Mouse (Mus musculus) hindbrain, embryonic 13.5 days (tissue): ENCODE measurements around the gene Nkapl. TPM values are rescaled to one million over a fixed set of nuclear protein-coding genes. Genes with fewer than 3 reads are reported as not detected.

Source experiments
- ATAC-seq: fragments of 200-750 bp; cut with Nextera tagmentation; 2 replicates; pipeline ENCODE4 v1.8.0; 2017; ENCODE audit warnings: moderate TSS enrichment; ENCODE audit not compliant: low FRiP score
- H3K27ac ChIP-seq: fragments of 300-500 bp; sonication (generic); 2 replicates; pipeline ENCODE4 v1.5.1; 2015; ENCODE audit warnings: inconsistent platforms, mild to moderate bottlenecking, moderate library complexity
- H3K27me3 ChIP-seq: fragments of 300-500 bp; sonication (generic); 2 replicates; pipeline ENCODE4 v1.6.1; 2015; ENCODE audit warnings: mild to moderate bottlenecking, inconsistent platforms
- H3K36me3 ChIP-seq: fragments of 300-500 bp; sonication (generic); 2 replicates; pipeline ENCODE4 v1.6.1; 2015; ENCODE audit warnings: mild to moderate bottlenecking, inconsistent platforms
- H3K4me1 ChIP-seq: fragments of 300-500 bp; sonication (generic); replicated peaks from 2 replicates; pipeline ENCODE4 v1.6.1; 2015; ENCODE audit warnings: inconsistent platforms
- H3K4me2 ChIP-seq: fragments of 300-500 bp; sonication (generic); 2 replicates; pipeline ENCODE4 v1.6.1; 2015; ENCODE audit warnings: inconsistent platforms, mild to moderate bottlenecking, moderate library complexity
- H3K4me3 ChIP-seq: fragments of 300-500 bp; sonication (generic); 2 replicates; pipeline ENCODE4 v1.5.1; 2015; ENCODE audit warnings: mild to moderate bottlenecking, inconsistent platforms
- H3K9ac ChIP-seq: fragments of 300-500 bp; sonication (generic); 2 replicates; pipeline ENCODE4 v1.6.1; 2015; ENCODE audit warnings: mild to moderate bottlenecking, inconsistent platforms
- H3K9me3 ChIP-seq: fragments of 300-500 bp; sonication (generic); 2 replicates; pipeline ENCODE4 v1.6.1; 2016; ENCODE audit warnings: inconsistent platforms
- WGBS: fragments of 180-500 bp; shearing (Covaris S2); methylation state at CpG from one replicate; pipeline ENCODE4 v1.1.7; 2015; 5-methylcytosine and 5-hydroxymethylcytosine counted together
- microRNA counts: library from miRNA; unstranded; fragments of <30 nt; microRNA quantifications from one replicate; lab custom pipeline; 2016
- microRNA-seq: library from miRNA; unstranded; fragments of <30 nt; microRNA quantifications from one replicate; pipeline ENCODE4, GENCODE M21; 2016
- polyA plus RNA-seq: library from polyadenylated mRNA; unstranded; fragments of >200 nt; fragmentation: Nextera tagmentation; extraction: Ambion mirVana; gene quantifications from 2 replicates; pipeline ENCODE4 v1.2.1, GENCODE M21; 2015

Gene Nkapl
- polyA plus RNA-seq, 1 experiment from 2014 or later, result 4.2 TPM

- no peaks in the 10 kb centered on the region for H3K27me3 ChIP-seq
- H3K9ac ChIP-seq, result no peak overlapping the region
- no peak overlapping the region for H3K27ac ChIP-seq
- 70% methylated on average over 6 of the region's 6 CpGs for WGBS
- no peaks in the 10 kb centered on the region for H3K9me3 ChIP-seq
- no peaks in the 10 kb centered on the region for H3K4me1 ChIP-seq
- no peaks in the 10 kb centered on the region for H3K36me3 ChIP-seq
- no peak overlapping the region for H3K4me2 ChIP-seq
- ATAC-seq, result no peak
- no peak overlapping the region for H3K4me3 ChIP-seq
These were observed 49.4 kb downstream of the Nkapl start for GRCm38 (mm10) chr13:21418865-21419264.

- Histone ChIP-seq H3K4me2 (no peak overlapping the region), H3K9ac (no peak overlapping the region), H3K9me3 (no peaks in the 10 kb centered on the region), H3K27ac (no peak overlapping the region), H3K27me3 (no peaks in the 10 kb centered on the region), H3K4me1 (no peaks in the 10 kb centered on the region), H3K36me3 (no peaks in the 10 kb centered on the region), H3K4me3 (no peak overlapping the region)
- no peak for ATAC-seq
- 81% methylated on average over 6 of the region's 6 CpGs for WGBS
These were observed 50.9 kb downstream of the Nkapl start for GRCm38 (mm10) chr13:21417298-21418010.

MicroRNA genes within 50 kb of the gene (microRNA counts, 519-probe panel; counts per million panel counts)
- microRNA mmu-miR-1896 (lab: Ali Mortazavi, UCI), result 3,957 counts per million, percentile 61 among the panel's probes with 10 or more counts

Small RNAs within 50 kb of the gene (microRNA-seq; reads per million reads assigned to microRNA genes)
- gene Mir1896, result not detected

Other genes with a start within 250 kb of the Nkapl start
- gene Gpx5, start 175.8 kb downstream of the Nkapl start, polyA plus RNA-seq, result not detected in 2 replicates
- gene Gpx6, start 156.4 kb downstream of the Nkapl start, polyA plus RNA-seq, result not detected in 2 replicates
- not detected in 2 replicates for gene Olfr1367, start 121.6 kb downstream of the Nkapl start, polyA plus RNA-seq
- 13.5 and 15.5 TPM in 2 replicates for gene Zscan12, start 105.7 kb downstream of the Nkapl start, polyA plus RNA-seq
- 83.2 and 85.9 TPM in 2 replicates for gene Zkscan3, start 65.8 kb downstream of the Nkapl start, polyA plus RNA-seq
- 4.0 and 4.2 TPM in 2 replicates for gene Pgbd1, start 27.5 kb downstream of the Nkapl start, polyA plus RNA-seq
- gene Zscan26, start 14.8 kb downstream of the Nkapl start, polyA plus RNA-seq, result 22.5 and 25.2 TPM in 2 replicates
- 9.9 and 10.0 TPM in 2 replicates for gene Zkscan4, start 10.4 kb upstream of the Nkapl start, polyA plus RNA-seq
- not detected in 2 replicates for gene Gm10065, start 10.9 kb upstream of the Nkapl start, polyA plus RNA-seq
- gene AK157302, start 26.7 kb upstream of the Nkapl start, polyA plus RNA-seq, result 0.44 and 0.57 TPM in 2 replicates
- gene Gm11273, start 32.9 kb upstream of the Nkapl start, polyA plus RNA-seq, result 3.8 and 8.1 TPM in 2 replicates
- 5.8 and 6.6 TPM in 2 replicates for gene Zkscan8, start 62.6 kb upstream of the Nkapl start, polyA plus RNA-seq
- gene Olfr1366, start 74.3 kb upstream of the Nkapl start, polyA plus RNA-seq, result 0.12 and 0.16 TPM in 2 replicates
- 0.05 TPM in 2 replicates for gene Olfr1535, start 91.4 kb upstream of the Nkapl start, polyA plus RNA-seq
- not detected in 2 replicates for gene Olfr1364, start 113.2 kb upstream of the Nkapl start, polyA plus RNA-seq
- not detected in 2 replicates for gene Olfr1362, start 145.5 kb upstream of the Nkapl start, polyA plus RNA-seq
- gene Olfr11, start 174.0 kb upstream of the Nkapl start, polyA plus RNA-seq, result 0.05 and 0.08 TPM in 2 replicates
- gene Olfr1361, start 194.9 kb upstream of the Nkapl start, polyA plus RNA-seq, result not detected in 2 replicates
- not detected in 2 replicates for gene Olfr1360, start 208.9 kb upstream of the Nkapl start, polyA plus RNA-seq
- not detected in 2 replicates for gene Olfr1359, start 229.6 kb upstream of the Nkapl start, polyA plus RNA-seq
- gene Hist1h2bl, start 247.6 kb upstream of the Nkapl start, polyA plus RNA-seq, result 1.1 and 1.9 TPM in 2 replicates
- 12.9 and 14.0 TPM in 2 replicates for gene Hist1h2ai, start 247.9 kb upstream of the Nkapl start, polyA plus RNA-seq
- gene Hist1h3h, start 249.2 kb upstream of the Nkapl start, polyA plus RNA-seq, result 5.9 and 6.4 TPM in 2 replicates